Comparison of ENCODE assay signal across 17 mouse cellular contexts in genomic region chr1:33536272-33537004, GRCm38 (mm10).
A peak's percentile ranks its signal among the peaks of the same experiment; 100 is the strongest.
DNase-seq lines count a peak whose midpoint lies in the region; ATAC-seq and TF ChIP-seq lines count a peak whose summit lies in the region.
"Had no signal": no experiment of that assay in that cellular context is flagged by ENCODE, and none has a peak within 500 bp of the region (broad histone marks: within the 10 kb centered on the region; RNA-seq: fewer than 3 reads in every experiment).

No protein-coding gene starts in this region.

- H3K4me3 ChIP-seq in layer of hippocampus, adult 2 months = no peak overlapping the region
- H3K4me3 ChIP-seq: embryonic facial prominence, embryonic 10.5 days; heart, embryonic 10.5 days; hindbrain, embryonic 10.5 days; limb, embryonic 12.5 days; midbrain, embryonic 15.5 days; neural tube, embryonic 13.5 days had no signal

- ATAC-seq in common myeloid progenitor, adult 5-6 weeks (replicated peaks; ENCODE audit: low read depth, poor library complexity, severe bottlenecking) = peak; percentile 34; the same call in 1 of the 2 replicates
- ATAC-seq in cerebellum, adult (ENCODE audit: insufficient number of reproducible peaks, low FRiP score, low TSS enrichment) = no peak
- ATAC-seq: midbrain, embryonic 15.5 days had no signal

- no peak for DNase-seq in layer of hippocampus, adult 2 months (ENCODE audit: low spot score in 2 of 2)
- no peak for DNase-seq in layer of hippocampus, adult 8-10 months (ENCODE audit: low spot score in 2 of 2)
- peak; percentile 20 for DNase-seq in 3T3-L1 (ENCODE audit: low read depth, low spot score)
- DNase-seq in B cell, adult 2 months = peak; percentile 32 to 35
- no peak for DNase-seq in urinary bladder, postnatal 10 days (ENCODE audit: low spot score)
- DNase-seq: cerebellum, adult 9-10 months; kidney, adult 8-10 months; right cerebral cortex, adult 18-20 months; thymus, adult 2 months had no signal

- no peak overlapping the region for H3K27ac ChIP-seq in layer of hippocampus, adult 2 months
- H3K27ac ChIP-seq: embryonic facial prominence, embryonic 10.5 days; heart, embryonic 10.5 days; hindbrain, embryonic 10.5 days; limb, embryonic 12.5 days; midbrain, embryonic 15.5 days; neural tube, embryonic 13.5 days had no signal

- peak; percentile 64 for TF ChIP-seq CTCF in layer of hippocampus, adult 2 months (conservative IDR thresholded peaks at IDR 0.05)

Comparison
In these comparisons a context has a peak if more than half of its experiments do, and no peak if none do; other contexts are left out.
1. DNase-seq: peak in 3T3-L1 (single experiment) and B cell, adult 2 months (2 of 2); none in layer of hippocampus, adult 2 months (0 of 2), layer of hippocampus, adult 8-10 months (0 of 2) and urinary bladder, postnatal 10 days (single experiment).